Mouse (Mus musculus) lung, adult 2 months (tissue): Measurements from ENCODE around the gene Rab40b. TPM values are rescaled to one million over a fixed set of nuclear protein-coding genes. Genes with fewer than 3 reads are reported as not detected.
A peak's percentile ranks its signal among the peaks of the same experiment; 100 is the strongest.

ENCODE experiments used
- DNase-seq: peaks from one replicate; pipeline ENCODE4 v3.0.0; 2022
- H3K4me1 ChIP-seq: fragments of 200-500 bp; 2 replicates; pipeline ENCODE4 v1.6.1; 2011; ENCODE audit warnings: low read length; ENCODE audit not compliant: control insufficient read depth, insufficient read depth
- H3K4me3 ChIP-seq: fragments of 200-500 bp; replicated peaks from 2 replicates; pipeline ENCODE3; 2011; ENCODE audit warnings: low read depth, mild to moderate bottlenecking, control low read depth, low read length; ENCODE audit errors: extremely low read depth
- CTCF ChIP-seq: fragments of 200-500 bp; IDR thresholded peaks from 2 replicates; pipeline ENCODE4 v1.5.1; 2011; ENCODE audit warnings: mild to moderate bottlenecking, low read length, control low read depth; ENCODE audit not compliant: insufficient read depth
- POLR2A ChIP-seq: fragments of 200-500 bp; IDR thresholded peaks from 2 replicates; pipeline ENCODE4 v1.6.1; 2011; ENCODE audit warnings: low read depth, mild to moderate bottlenecking, control low read depth, low read length, borderline replicate concordance; ENCODE audit errors: extremely low read depth
- WGBS: fragments of 180-500 bp; shearing (Covaris S2); methylation state at CpG from one replicate; pipeline ENCODE4 v1.1.7; 2018; 5-methylcytosine and 5-hydroxymethylcytosine counted together
- polyA plus RNA-seq: library from polyadenylated mRNA; depleted of rRNA; stranded (reverse); fragments of >200 nt; gene quantifications from 2 replicates; pipeline ENCODE4 v1.2.3, GENCODE M21; 2012; rRNA removed

The Rab40b gene
- 2.4 and 2.7 TPM in 2 replicates for polyA plus RNA-seq

GRCm38 (mm10) chr11:121387750-121388553 lies at the start of gene Rab40b:
Gene Rab40b, minus strand, starts transcription at chr11:121388251.
- peaks cover 6% of the 10 kb centered on the region for H3K4me1 ChIP-seq
- DNase-seq = peak; percentile 82
- WGBS = 1% methylated on average over 61 of the region's 61 CpGs
- TF ChIP-seq CTCF (no peak), POLR2A (no peak)
- peak within 1 kb of the TSS; percentile 72 for H3K4me3 ChIP-seq

DNA sequence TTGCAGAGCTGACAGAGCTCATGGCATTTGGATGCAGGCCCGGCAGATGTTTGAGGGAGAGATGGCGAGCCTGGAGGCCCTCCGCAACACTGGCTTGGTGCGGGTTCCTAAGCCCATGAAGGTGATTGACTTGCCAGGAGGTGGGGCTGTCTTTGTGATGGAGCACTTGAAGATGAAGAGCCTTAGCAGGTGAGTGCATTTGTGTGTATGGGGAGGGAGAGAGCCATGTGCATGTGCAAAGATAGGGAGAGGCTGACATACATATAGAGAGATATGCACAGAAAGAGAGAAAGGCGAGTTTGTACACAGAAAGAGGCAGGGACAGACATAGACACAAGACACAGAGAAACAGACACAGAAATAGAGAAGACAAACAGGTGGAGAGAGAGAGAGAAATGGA lies 49.2 kb upstream of the Rab40b start:
- WGBS = 70% methylated on average over 5 of the region's 5 CpGs
- no peak for DNase-seq
- TF ChIP-seq POLR2A (no peak), CTCF (no peak)
- H3K4me1 ChIP-seq = peaks cover 4% of the 10 kb centered on the region; the same call in 1 of the 2 replicates
- H3K4me3 ChIP-seq = no peak overlapping the region

DNA sequence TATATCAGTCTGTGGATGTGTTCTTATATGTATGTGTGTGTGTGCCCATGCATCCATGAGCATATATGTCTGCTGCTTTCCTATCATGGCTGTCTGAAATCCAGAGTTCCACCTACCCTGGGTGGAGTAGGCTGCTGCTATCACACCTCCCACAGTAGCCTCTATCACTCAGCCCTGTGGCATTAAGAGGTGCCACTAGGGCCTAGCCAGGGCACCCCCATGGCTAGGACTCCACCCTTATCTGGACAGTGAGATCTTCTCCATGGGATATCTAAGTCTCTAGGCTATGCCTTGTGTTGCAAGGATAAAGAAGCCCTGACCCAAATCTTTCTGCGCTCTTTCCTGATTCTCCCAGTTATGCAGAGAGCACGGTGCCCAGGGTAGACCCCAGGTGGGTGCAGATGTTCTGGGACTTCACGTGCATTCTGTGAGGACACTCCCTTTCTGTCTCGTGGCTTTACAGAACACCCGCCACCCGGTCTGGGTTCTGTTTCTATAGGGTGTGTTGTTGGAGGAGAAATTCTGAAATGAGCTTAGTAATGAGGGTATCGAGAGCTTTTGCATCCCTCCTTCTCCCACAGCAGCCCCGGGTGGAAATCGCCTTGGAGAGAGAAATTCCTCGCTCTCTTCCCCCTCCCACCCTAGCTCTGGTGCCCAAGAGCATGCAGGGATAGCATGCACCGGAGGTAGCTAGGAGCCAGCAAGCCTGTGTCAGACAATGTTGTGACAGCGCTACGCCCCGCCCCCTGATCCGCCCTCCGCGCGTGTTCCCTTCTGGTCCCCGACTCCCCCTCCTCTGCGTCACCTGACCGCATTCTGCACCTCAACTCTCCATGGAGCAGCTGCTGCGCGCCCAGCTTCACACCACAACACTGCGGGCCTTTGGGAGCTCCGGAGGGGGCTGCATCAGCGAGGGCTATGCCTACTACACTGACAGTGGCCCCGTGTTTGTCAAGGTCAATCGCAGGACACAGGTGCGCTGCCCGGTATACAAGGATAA lies 46.4 kb upstream of the Rab40b start, which contains the start of gene Fn3k:
Fn3k (plus strand) TSS at position 758 of the 1,000 bp plus-strand sequence.
- peaks cover 4% of the 10 kb centered on the region; the same call in 1 of the 2 replicates for H3K4me1 ChIP-seq
- TF ChIP-seq CTCF = no peak
- TF ChIP-seq POLR2A = peak; percentile 28; the same call in 1 of the 2 replicates
- WGBS = 6% methylated on average over 30 of the region's 30 CpGs
- peak; percentile 84 for DNase-seq
- peak within 1 kb of the TSS; percentile 66 for H3K4me3 ChIP-seq

GRCm38 (mm10) chr11:121433397-121433796 lies 45.3 kb upstream of the Rab40b start:
- H3K4me1 ChIP-seq = peaks cover 4% of the 10 kb centered on the region; the same call in 1 of the 2 replicates
- TF ChIP-seq POLR2A = no peak
- no peak for DNase-seq
- 75% methylated on average over 4 of the region's 4 CpGs for WGBS
- H3K4me3 ChIP-seq = no peak overlapping the region

DNA sequence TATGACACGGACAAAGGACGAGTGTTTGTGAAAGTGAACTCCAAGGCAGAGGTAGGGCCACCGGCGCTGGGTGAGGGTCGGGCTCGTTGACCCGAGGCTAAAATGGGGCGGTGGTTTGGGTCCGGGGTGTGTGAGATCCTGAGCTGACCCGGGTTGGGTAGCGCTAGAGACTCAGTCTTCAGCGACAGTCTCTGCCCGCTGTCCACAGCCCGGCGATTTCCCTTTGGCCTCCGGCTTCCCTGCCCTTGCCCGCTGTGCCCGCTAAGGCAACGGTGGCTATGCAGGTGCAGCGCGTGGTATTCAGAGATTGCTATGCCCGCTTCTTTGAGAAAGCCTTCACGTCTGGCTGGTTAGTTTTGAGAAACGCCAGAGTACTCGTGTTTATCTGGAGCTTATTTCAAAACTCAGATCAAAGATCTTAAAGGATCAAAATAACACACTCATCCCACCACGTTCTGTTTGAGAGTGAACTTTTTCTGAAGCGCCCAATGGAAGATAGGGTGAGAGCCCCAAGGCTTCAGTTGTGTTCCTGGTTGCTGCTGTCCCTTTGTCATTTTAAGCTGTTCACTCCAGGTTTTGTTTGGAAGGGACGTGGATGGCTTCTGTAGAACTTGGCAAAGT lies 33.6 kb upstream of the Rab40b start:
- Histone ChIP-seq H3K4me3 (peak overlapping the region; percentile 98), H3K4me1 (peaks cover 7% of the 10 kb centered on the region)
- no peak for DNase-seq
- TF ChIP-seq POLR2A (no peak), CTCF (no peak)
- under 1% methylated on average over 28 of the region's 28 CpGs for WGBS

- 2% methylated on average over 28 of the region's 28 CpGs for WGBS
- peak; percentile 99 for DNase-seq
- Histone ChIP-seq H3K4me1 (peaks cover 7% of the 10 kb centered on the region), H3K4me3 (peak within 1 kb of the TSS; percentile 98)
- peak; percentile 61; the same call in 1 of the 2 replicates for TF ChIP-seq POLR2A
- TF ChIP-seq CTCF = no peak
Observed at GRCm38 (mm10) chr11:121420830-121421552, 32.9 kb upstream of the Rab40b start, which contains the start of gene Fn3krp. Gene Fn3krp, plus strand, starts transcription at chr11:121421401.

DNA sequence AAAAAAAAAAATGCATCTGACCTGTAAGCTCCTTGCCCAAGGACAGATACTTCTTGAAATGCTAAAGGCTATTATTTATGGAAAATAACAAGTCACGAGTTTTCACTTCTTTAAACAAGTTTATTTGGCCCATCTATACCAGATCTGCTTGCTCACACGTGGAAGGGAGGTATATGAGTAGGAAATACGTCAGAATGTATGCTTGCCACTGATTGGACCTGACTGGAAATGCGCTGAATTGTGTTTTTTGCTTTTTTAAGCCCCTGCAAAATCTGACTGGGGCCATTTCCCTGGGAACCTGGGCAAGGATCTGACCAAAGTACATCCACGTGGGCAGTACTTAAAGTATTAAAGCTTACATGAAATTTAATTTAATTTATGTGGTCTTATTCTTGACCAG lies 32.3 kb upstream of the Rab40b start:
- 58% methylated on average over 5 of the region's 5 CpGs for WGBS
- TF ChIP-seq CTCF (no peak), POLR2A (no peak)
- DNase-seq = no peak
- peaks cover 8% of the 10 kb centered on the region for H3K4me1 ChIP-seq
- no peak overlapping the region for H3K4me3 ChIP-seq

DNA sequence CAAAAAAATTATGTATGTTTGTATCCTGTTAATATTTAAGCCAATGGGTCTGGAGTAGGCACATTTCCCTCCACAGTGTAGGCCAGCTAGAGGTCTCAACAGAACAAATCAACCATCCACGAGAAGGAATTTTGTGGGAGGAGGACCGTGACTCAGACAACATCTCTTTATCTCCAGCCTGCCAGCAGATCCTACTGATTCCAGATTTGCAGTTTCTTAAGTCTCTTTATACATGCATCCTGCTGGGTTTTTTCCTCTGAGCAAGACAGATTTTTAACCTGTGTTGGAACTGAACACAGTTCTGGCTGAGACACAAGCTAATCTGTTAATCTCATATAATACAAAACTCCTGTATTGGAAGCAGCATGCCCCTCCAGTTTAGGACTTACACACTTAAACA lies 30.9 kb upstream of the Rab40b start:
- TF ChIP-seq CTCF (no peak), POLR2A (no peak)
- no peak for DNase-seq
- Histone ChIP-seq H3K4me1 (peaks cover 15% of the 10 kb centered on the region), H3K4me3 (no peak overlapping the region)
- 71% methylated on average over 2 of the region's 2 CpGs for WGBS

- Histone ChIP-seq H3K4me3 (no peak overlapping the region), H3K4me1 (peaks cover 15% of the 10 kb centered on the region)
- TF ChIP-seq POLR2A = no peak
- no peak for DNase-seq
- 83% methylated on average over 5 of the region's 5 CpGs for WGBS
Observed at GRCm38 (mm10) chr11:121417971-121418370, 29.9 kb upstream of the Rab40b start.
